Mouse (Mus musculus): ENCODE data around the gene Calcb. TPM values are rescaled to one million over a fixed set of nuclear protein-coding genes. Genes with fewer than 3 reads are reported as not detected.
A peak's percentile ranks its signal among the peaks of the same experiment; 100 is the strongest.

The Calcb gene
- total RNA-seq, 2 experiments from 2014 or later, result not detected

GRCm38 (mm10) chr7:114748239-114748638, 29.8 kb downstream of the Calcb start:
- ATAC-seq (replicated peaks; ENCODE audit: poor library complexity), result no peak

GRCm38 (mm10) chr7:114753471-114753870, 35.0 kb downstream of the Calcb start:
- ATAC-seq (replicated peaks; ENCODE audit: poor library complexity), result no peak

DNA sequence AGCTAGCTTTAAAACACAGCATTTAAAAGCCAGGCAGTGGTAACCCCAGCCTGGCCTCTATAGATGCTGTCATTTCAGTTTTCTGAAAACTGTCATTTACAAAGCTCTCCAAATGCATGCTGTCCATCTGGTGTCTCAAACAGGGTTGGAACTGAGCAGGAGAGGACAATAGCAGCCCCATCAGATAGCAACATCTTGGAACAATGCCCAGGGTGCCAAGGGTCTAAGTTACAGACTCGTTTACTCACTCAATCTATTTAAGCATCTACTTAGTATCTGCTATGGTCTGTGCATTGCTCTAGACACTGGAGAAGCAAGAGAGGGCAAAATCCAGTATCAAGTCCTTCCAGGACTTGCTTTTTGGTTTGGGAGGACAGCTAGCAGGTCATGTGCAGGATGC, 35.8 kb downstream of the Calcb start:
- no peak for ATAC-seq (replicated peaks; ENCODE audit: poor library complexity)

DNA sequence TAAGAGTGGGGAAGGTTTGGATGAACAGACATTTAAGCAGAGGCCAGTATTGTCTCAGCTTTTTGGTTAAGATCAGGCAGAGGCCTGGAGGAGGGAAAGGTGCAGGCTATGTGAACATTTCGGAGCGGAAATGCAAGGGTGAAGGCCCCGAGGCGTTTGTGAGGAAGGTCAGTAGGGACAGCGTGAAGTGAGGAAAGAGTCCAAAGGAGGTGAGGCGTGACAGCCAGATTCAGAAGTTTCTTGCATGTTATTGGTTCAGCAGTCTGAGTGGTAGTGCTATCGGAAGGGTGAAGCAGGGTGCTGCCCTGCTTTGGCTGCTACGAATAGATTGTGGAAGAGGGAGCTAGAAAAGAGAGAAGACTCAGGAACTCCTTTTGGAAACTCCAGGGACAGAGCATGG, 36.2 kb downstream of the Calcb start:
- ATAC-seq (replicated peaks; ENCODE audit: poor library complexity), result no peak

DNA sequence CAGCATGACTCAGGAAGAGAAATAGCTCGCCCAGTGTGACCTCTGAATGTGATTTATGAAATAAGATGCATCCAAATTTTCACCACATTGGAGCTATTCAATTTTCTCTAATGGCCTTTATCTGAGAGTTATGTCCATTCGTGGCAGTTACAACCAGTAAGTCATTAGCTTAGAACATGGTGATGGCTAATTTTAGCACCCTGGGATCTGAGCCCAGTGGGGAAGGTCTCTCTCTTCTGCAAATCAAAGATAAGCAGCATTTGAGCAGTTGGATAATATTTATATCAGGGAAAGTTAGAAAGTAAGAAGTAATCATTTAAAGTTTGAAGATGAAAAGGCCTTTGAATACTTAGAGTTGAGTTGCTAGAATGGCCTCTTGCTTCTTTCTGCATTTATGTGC, 44.2 kb downstream of the Calcb start:
- ATAC-seq (replicated peaks; ENCODE audit: poor library complexity), result peak; percentile 70

DNA sequence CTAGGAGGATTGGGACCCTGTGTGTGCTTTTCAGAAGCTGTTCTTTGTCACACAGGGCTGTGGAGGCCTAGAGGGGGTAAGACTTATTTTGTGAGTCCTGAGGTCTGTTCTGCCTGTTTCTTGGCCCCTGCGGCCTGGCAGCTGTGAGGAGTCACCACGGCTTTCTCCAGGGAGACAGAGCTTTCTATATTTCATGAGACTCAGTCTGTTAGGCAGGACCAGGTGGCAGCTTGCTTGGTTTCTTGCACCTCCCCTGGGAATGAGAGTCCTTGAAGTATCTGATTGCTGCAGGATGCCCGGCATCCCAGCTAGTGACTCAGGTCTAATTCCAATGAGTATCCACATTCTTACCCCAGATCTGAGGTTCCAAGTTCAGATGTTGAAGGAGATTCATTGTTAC, 46.8 kb downstream of the Calcb start:
- no peak for ATAC-seq (replicated peaks; ENCODE audit: poor library complexity)

DNA sequence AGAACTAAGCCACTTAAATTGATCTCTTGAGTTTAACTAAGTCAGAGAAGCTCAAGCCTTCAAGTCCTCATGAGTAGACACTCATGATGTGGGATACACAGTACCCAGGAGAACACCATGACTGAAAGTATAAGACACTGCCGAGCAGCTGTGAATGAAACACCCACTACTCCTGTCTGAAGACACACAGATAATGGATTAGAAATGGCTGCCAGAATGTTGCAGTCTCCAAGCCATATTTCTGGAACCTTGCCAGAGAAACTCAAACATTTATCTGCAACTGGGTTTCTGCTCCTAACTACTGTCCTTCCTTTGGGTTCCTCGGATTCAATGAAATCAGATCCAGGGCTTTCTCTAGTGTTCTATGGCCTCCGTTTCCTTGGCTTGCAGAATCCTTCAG, 48.1 kb downstream of the Calcb start:
- ATAC-seq (replicated peaks; ENCODE audit: poor library complexity), result peak; percentile 67

- no peak for ATAC-seq (replicated peaks; ENCODE audit: poor library complexity)
Observed at GRCm38 (mm10) chr7:114768516-114768915, 50.1 kb downstream of the Calcb start.

GRCm38 (mm10) chr7:114769041-114769440, 50.6 kb downstream of the Calcb start:
- ATAC-seq (replicated peaks; ENCODE audit: poor library complexity), result no peak

GRCm38 (mm10) chr7:114770586-114770985, 52.1 kb downstream of the Calcb start:
- ATAC-seq (replicated peaks; ENCODE audit: poor library complexity), result no peak

DNA sequence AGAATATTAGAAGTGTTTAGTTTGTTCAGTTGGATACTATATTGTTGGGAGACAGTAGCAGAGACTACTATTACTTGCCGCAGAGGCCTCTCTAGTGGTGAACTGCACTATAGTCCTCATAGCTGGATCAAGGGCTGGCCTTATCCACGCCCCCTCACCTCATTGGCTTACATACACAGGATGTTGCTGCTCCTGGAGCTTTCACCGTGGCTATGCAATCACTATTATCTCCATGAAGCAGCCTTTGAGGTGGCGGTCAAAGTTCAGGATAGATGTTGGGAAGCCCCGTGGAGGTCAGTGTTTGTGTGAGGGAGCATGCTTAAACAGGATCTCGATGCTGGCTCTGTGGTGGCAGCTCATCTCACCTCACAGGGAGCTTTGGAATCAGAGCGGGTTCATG, 53.4 kb downstream of the Calcb start:
- ATAC-seq (replicated peaks; ENCODE audit: poor library complexity), result no peak

Other genes starting within 250 kb of the Calcb start
- 3.1 and 4.0 TPM in 2 replicates for gene Cyp2r1, start 155.7 kb upstream of the Calcb start, total RNA-seq (2015)
- 0.58 and 0.71 TPM in 2 replicates for gene Cyp2r1, start 155.7 kb upstream of the Calcb start, total RNA-seq (2017)
- not detected in 2 replicates for gene Calca, start 82.3 kb upstream of the Calcb start, total RNA-seq (2015)
- not detected in 2 replicates for gene Calca, start 82.3 kb upstream of the Calcb start, total RNA-seq (2017)
- gene Insc, start 25.1 kb downstream of the Calcb start, total RNA-seq (2015), result not detected in 2 replicates
- gene Insc, start 25.1 kb downstream of the Calcb start, total RNA-seq (2017), result not detected in 2 replicates

All from megakaryocyte progenitor cell, adult 5-6 weeks (primary cell).